Mouse (Mus musculus) midbrain, postnatal 0 days (tissue): ENCODE data around the gene Nptx1. TPM values are rescaled to one million over a fixed set of nuclear protein-coding genes. Genes with fewer than 3 reads are reported as not detected.

Experiments
- ATAC-seq: fragments of 200-750 bp; cut with Nextera tagmentation; 2 replicates; pipeline ENCODE4 v1.8.0; 2017; ENCODE audit warnings: moderate number of reproducible peaks, mild to moderate bottlenecking, moderate TSS enrichment, moderate library complexity; ENCODE audit not compliant: low FRiP score
- DNase-seq: peaks from one replicate; pipeline ENCODE4 v3.0.0-alpha.2; 2015; ENCODE audit warnings: low spot score
- H3K27ac ChIP-seq: fragments of 300-500 bp; sonication (generic); 2 replicates; pipeline ENCODE4 v1.5.1; 2014; ENCODE audit warnings: low read depth, mild to moderate bottlenecking, low read length, mixed read lengths
- H3K27me3 ChIP-seq: fragments of 300-500 bp; sonication (generic); 2 replicates; pipeline ENCODE4 v1.6.1; 2014; ENCODE audit warnings: low read length, control low read depth, mixed read lengths; ENCODE audit not compliant: insufficient read depth
- H3K36me3 ChIP-seq: fragments of 300-500 bp; sonication (generic); 2 replicates; pipeline ENCODE4 v1.6.1; 2014; ENCODE audit warnings: low read length, control low read depth, mixed read lengths; ENCODE audit not compliant: insufficient read depth
- H3K4me1 ChIP-seq: fragments of 300-500 bp; sonication (generic); 2 replicates; pipeline ENCODE4 v1.6.1; 2014; ENCODE audit warnings: mild to moderate bottlenecking, control low read depth, antibody characterized with exemption, low read length, mixed read lengths; ENCODE audit not compliant: insufficient read depth
- H3K4me2 ChIP-seq: fragments of 300-500 bp; sonication (generic); 2 replicates; pipeline ENCODE4 v1.6.1; 2014; ENCODE audit warnings: low read depth, mild to moderate bottlenecking, low read length, mixed read lengths; ENCODE audit not compliant: poor library complexity, severe bottlenecking
- H3K4me3 ChIP-seq: fragments of 300-500 bp; sonication (generic); 2 replicates; pipeline ENCODE4 v1.5.1; 2014; ENCODE audit warnings: low read depth, mild to moderate bottlenecking, low read length, moderate library complexity
- H3K9ac ChIP-seq: fragments of 300-500 bp; sonication (generic); replicated peaks from 2 replicates; pipeline ENCODE4 v1.6.1; 2014; ENCODE audit warnings: mild to moderate bottlenecking, low read length, moderate library complexity, mixed read lengths; ENCODE audit not compliant: poor library complexity, severe bottlenecking
- H3K9me3 ChIP-seq: fragments of 300-500 bp; sonication (generic); 2 replicates; pipeline ENCODE4 v1.6.1; 2016; ENCODE audit warnings: low read length, control low read depth
- CTCF ChIP-seq: IDR thresholded peaks from 2 replicates; pipeline ENCODE4 v1.5.1; 2016; ENCODE audit warnings: antibody characterized with exemption, mild to moderate bottlenecking
- WGBS: fragments of 180-500 bp; shearing (Covaris S2); extraction: QIAGEN DNeasy Blood & Tissue Kit; methylation state at CpG from one replicate; pipeline ENCODE4 v1.1.7; 2014; 5-methylcytosine and 5-hydroxymethylcytosine counted together
- polyA plus RNA-seq: library from polyadenylated mRNA; unstranded; fragments of >200 nt; fragmentation: Nextera tagmentation; extraction: Ambion mirVana; gene quantifications from 2 replicates; pipeline ENCODE4 v1.2.1, GENCODE M21; 2015
- total RNA-seq: library from RNA; depleted of rRNA; stranded (reverse); fragments of >200 nt; gene quantifications from 2 replicates; pipeline ENCODE4 v1.2.3, GENCODE M21; 2014

Nptx1 gene
- total and polyA plus RNA-seq, 2 experiments from 2014 or later: 7.6 to 22.4 TPM

GRCm38 (mm10) chr11:119563166-119563565 is 15.6 kb upstream of the Nptx1 start:
- no peak for TF ChIP-seq CTCF
- H3K27me3 ChIP-seq: no peaks in the 10 kb centered on the region; the same call in 1 of the 2 replicates
- no peak overlapping the region for H3K4me3 ChIP-seq
- no peaks in the 10 kb centered on the region for H3K9me3 ChIP-seq
- ATAC-seq (no peak), DNase-seq (no peak)
- H3K36me3 ChIP-seq: no peaks in the 10 kb centered on the region
- H3K9ac ChIP-seq: no peak overlapping the region
- H3K4me1 ChIP-seq: peaks cover 12% of the 10 kb centered on the region
- no peak overlapping the region for H3K4me2 ChIP-seq
- 73% methylated on average over 9 of the region's 9 CpGs for WGBS
- no peak overlapping the region for H3K27ac ChIP-seq

GRCm38 (mm10) chr11:119562286-119562685 is 14.7 kb upstream of the Nptx1 start:
- Histone ChIP-seq H3K27ac (no peak overlapping the region), H3K36me3 (no peaks in the 10 kb centered on the region), H3K4me1 (peaks cover 15% of the 10 kb centered on the region), H3K4me2 (no peak overlapping the region), H3K9me3 (no peaks in the 10 kb centered on the region), H3K9ac (no peak overlapping the region), H3K27me3 (no peaks in the 10 kb centered on the region; the same call in 1 of the 2 replicates), H3K4me3 (no peak overlapping the region)
- 36% methylated on average over 6 of the region's 6 CpGs for WGBS
- DNase-seq (no peak), ATAC-seq (no peak)
- no peak for TF ChIP-seq CTCF

DNA sequence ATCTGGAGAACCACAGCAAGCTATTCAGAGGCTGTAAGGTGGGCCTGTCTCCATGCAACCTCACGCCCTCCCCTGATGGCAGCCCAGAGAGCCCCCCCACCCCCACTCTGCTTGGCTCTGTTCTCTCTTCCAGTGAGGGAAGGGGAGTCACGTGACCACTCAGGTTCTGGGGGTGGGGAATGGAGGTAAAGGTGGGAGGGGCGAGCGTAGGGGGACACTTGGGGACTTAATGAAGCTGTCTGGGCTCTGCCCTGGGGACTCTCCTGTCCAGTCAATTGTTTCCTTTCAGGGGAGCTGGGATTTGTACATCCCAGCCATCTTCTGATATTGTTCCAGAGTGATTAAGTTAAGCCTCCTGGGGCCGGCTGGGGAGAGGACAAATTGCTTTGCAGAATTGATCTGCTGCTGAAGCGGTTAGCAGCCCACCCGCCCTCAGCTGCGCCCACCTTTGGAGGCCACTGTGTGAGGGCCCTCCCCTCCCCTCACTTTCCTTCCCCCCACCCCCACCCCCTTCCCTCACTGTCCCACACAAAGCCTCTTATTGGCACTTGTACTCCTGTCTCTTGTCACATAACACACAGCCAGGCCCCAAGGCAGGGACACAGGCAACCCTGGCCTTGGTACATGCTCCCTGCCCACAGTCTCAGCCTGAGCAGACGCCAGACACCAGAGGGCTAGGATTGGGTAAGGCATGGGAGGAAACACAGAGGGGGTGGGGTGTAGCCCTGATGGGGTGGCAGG is 11.5 kb upstream of the Nptx1 start:
- WGBS: 12% methylated on average over 9 of the region's 9 CpGs
- H3K4me1 ChIP-seq: peaks cover 9% of the 10 kb centered on the region
- no peak overlapping the region for H3K4me2 ChIP-seq
- peak; percentile 70; the same call in 1 of the 2 replicates for ATAC-seq
- peak overlapping the region; percentile 60 for H3K27ac ChIP-seq
- H3K27me3 ChIP-seq: no peaks in the 10 kb centered on the region; the same call in 1 of the 2 replicates
- TF ChIP-seq CTCF: no peak
- H3K9me3 ChIP-seq: no peaks in the 10 kb centered on the region
- H3K4me3 ChIP-seq: no peak overlapping the region
- no peaks in the 10 kb centered on the region for H3K36me3 ChIP-seq
- H3K9ac ChIP-seq: no peak overlapping the region
- peak; percentile 36 for DNase-seq

DNA sequence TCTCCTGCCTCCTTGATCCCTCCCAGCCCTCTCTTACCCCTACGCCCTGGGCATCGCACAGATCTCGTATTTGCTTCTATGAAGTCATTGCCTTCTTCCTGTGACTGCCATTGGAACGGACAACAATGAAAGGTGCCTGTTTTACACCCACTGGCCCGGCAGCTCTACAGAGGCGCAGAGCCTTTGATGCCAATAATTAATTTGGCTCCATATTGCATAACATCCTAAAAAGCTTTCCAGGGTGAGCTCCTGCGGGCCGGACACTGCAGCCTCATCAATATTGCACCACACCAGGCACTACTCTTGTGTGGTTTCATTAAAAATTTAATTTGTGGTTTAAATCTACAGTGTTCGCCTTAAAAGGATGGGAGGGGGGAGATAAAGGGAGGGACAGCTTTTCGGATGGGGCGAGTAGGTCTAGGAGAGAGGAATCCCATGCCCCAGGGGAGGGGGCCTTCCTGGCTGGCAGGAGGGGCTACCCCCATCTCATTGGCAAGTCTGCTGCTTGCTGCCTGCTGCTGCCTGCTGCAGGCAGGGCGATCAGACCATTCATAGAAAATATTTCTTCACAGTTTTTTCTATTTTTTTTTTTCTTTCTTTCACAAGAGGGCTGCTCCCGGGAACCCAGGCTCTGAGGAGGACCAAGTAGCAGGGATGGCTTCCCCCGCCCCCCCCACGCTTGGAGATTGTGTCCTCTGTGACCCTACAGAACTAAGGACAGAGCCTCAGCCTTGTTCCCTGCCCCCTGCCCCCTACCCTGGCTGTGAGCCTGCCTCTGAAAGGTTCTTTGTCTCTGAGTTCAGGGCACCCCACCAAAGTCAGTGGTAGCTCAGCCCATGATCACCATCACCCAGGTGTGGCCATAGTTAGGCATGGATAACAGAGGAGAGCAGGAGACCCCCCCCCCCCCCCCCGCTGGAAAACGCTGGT is 10.7 kb upstream of the Nptx1 start:
- no peak for TF ChIP-seq CTCF
- H3K9ac ChIP-seq: no peak overlapping the region; the same call in 1 of the 2 replicates
- H3K9me3 ChIP-seq: no peaks in the 10 kb centered on the region
- no peaks in the 10 kb centered on the region for H3K36me3 ChIP-seq
- H3K4me2 ChIP-seq: no peak overlapping the region
- H3K27ac ChIP-seq: peak overlapping the region; percentile 60
- no peaks in the 10 kb centered on the region; the same call in 1 of the 2 replicates for H3K27me3 ChIP-seq
- 13% methylated on average over 16 of the region's 17 CpGs for WGBS
- no peak overlapping the region for H3K4me3 ChIP-seq
- H3K4me1 ChIP-seq: peaks cover 9% of the 10 kb centered on the region
- DNase-seq: no peak
- 0 out of 2 replicates have a peak, but pooled peaks have one; percentile 29 for ATAC-seq

DNA sequence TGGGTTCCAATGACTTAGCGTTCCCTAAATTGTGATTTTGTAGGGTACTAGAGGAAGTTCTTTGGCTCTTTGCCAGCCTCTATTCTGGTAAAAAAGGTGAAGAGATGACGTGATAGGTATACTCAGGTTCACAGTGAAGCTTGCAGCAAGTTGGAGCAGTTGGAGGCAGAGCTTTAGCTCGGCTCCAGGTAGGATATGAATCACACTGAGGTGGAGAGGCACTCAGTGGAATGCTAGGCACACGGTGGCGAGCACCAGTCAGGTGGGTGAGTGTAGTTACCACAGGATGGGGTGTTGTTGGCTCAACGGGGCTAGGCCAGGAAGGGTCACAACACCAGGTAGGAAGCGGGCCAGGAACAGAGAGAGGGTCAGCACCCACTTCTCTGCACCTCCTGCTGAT is 7.6 kb upstream of the Nptx1 start:
- peaks cover 9% of the 10 kb centered on the region for H3K4me1 ChIP-seq
- ATAC-seq (no peak), DNase-seq (no peak)
- H3K4me2 ChIP-seq: no peak overlapping the region
- no peak overlapping the region for H3K4me3 ChIP-seq
- WGBS: 83% methylated on average over 7 of the region's 7 CpGs
- no peaks in the 10 kb centered on the region for H3K9me3 ChIP-seq
- H3K27ac ChIP-seq: no peak overlapping the region
- H3K36me3 ChIP-seq: no peaks in the 10 kb centered on the region
- H3K27me3 ChIP-seq: no peaks in the 10 kb centered on the region
- no peak for TF ChIP-seq CTCF
- no peak overlapping the region for H3K9ac ChIP-seq
